Mouse (Mus musculus) embryonic facial prominence, embryonic 11.5 days (tissue): Measurements from ENCODE around the gene Olfr1279. TPM values are rescaled to one million over a fixed set of nuclear protein-coding genes. Genes with fewer than 3 reads are reported as not detected.
"Not testable (repeated sequence)": the region's sequence is repeated elsewhere in the genome, so short reads cannot be mapped to it uniquely, and the experiment has no call there.

Source experiments
- ATAC-seq: fragments of 200-750 bp; cut with Nextera tagmentation; replicated peaks from 2 replicates; pipeline ENCODE4 v1.8.0; 2017; ENCODE audit warnings: low read depth; ENCODE audit not compliant: insufficient number of reproducible peaks, low FRiP score, low TSS enrichment
- DNase-seq: peaks from one replicate; pipeline ENCODE4 v3.0.0-alpha.2; 2015; ENCODE audit warnings: low spot score
- H3K27ac ChIP-seq: fragments of 300-500 bp; sonication (generic); replicated peaks from 2 replicates; pipeline ENCODE4 v1.5.1; 2014; ENCODE audit warnings: mild to moderate bottlenecking, low read depth, low read length, control low read depth
- H3K27me3 ChIP-seq: fragments of 300-500 bp; sonication (generic); 2 replicates; pipeline ENCODE4 v1.6.1; 2014; ENCODE audit warnings: mild to moderate bottlenecking, low read length, moderate library complexity, mixed read lengths; ENCODE audit not compliant: control insufficient read depth, insufficient read depth
- H3K36me3 ChIP-seq: fragments of 300-500 bp; sonication (generic); replicated peaks from 2 replicates; pipeline ENCODE4 v1.6.1; 2014; ENCODE audit warnings: low read depth, mild to moderate bottlenecking, low read length, moderate library complexity, mixed read lengths; ENCODE audit not compliant: control insufficient read depth, insufficient read depth
- H3K4me1 ChIP-seq: fragments of 300-500 bp; sonication (generic); 2 replicates; pipeline ENCODE4 v1.6.1; 2014; ENCODE audit warnings: low read length, mixed read lengths; ENCODE audit not compliant: control insufficient read depth, insufficient read depth
- H3K4me2 ChIP-seq: fragments of 300-500 bp; sonication (generic); 2 replicates; pipeline ENCODE4 v1.6.1; 2014; ENCODE audit warnings: low read depth, mild to moderate bottlenecking, control low read depth, low read length, moderate library complexity
- H3K4me3 ChIP-seq: fragments of 300-500 bp; sonication (generic); 2 replicates; pipeline ENCODE4 v1.5.1; 2014; ENCODE audit warnings: low read depth, low read length, control low read depth
- H3K9ac ChIP-seq: fragments of 300-500 bp; sonication (generic); replicated peaks from 2 replicates; pipeline ENCODE4 v1.6.1; 2014; ENCODE audit warnings: mild to moderate bottlenecking, control low read depth, low read length
- H3K9me3 ChIP-seq: fragments of 300-500 bp; sonication (generic); replicated peaks from 2 replicates; pipeline ENCODE4 v1.6.1; 2016; ENCODE audit warnings: mild to moderate bottlenecking, low read length, inconsistent platforms, mixed read lengths; ENCODE audit not compliant: control insufficient read depth
- WGBS: fragments of 180-500 bp; shearing (Covaris S2); extraction: QIAGEN DNeasy Blood & Tissue Kit; methylation state at CpG from one replicate; pipeline ENCODE4 v1.1.7; 2014; 5-methylcytosine and 5-hydroxymethylcytosine counted together
- polyA plus RNA-seq: library from polyadenylated mRNA; unstranded; fragments of >200 nt; fragmentation: Nextera tagmentation; extraction: Ambion mirVana; gene quantifications from 2 replicates; pipeline ENCODE4 v1.2.1, GENCODE M21; 2014

Gene Olfr1279
- not detected in 2 replicates for polyA plus RNA-seq

GRCm38 (mm10) chr2:111300374-111300773 lies at the start of gene Olfr1279:
TSS of gene Olfr1279 (plus strand) at chr2:111300635.
- no peaks in the 10 kb centered on the region for H3K9me3 ChIP-seq
- H3K9ac ChIP-seq, result no peak within 1 kb of the TSS
- no peak within 1 kb of the TSS for H3K4me2 ChIP-seq
- H3K4me1 ChIP-seq, result no peaks in the 10 kb centered on the region
- no peaks in the 10 kb centered on the region for H3K36me3 ChIP-seq
- H3K27me3 ChIP-seq, result no peaks in the 10 kb centered on the region
- DNase-seq (no peak), ATAC-seq (no peak)
- H3K4me3 ChIP-seq, result no peak within 1 kb of the TSS
- H3K27ac ChIP-seq, result no peak within 1 kb of the TSS

GRCm38 (mm10) chr2:111254216-111254615 lies 46.2 kb upstream of the Olfr1279 start, which contains the start of gene Olfr1276:
TSS of gene Olfr1276 (plus strand) at chr2:111254516.
- Histone ChIP-seq H3K4me2 (no peak within 1 kb of the TSS), H3K4me1 (no peaks in the 10 kb centered on the region), H3K36me3 (no peaks in the 10 kb centered on the region), H3K27me3 (no peaks in the 10 kb centered on the region), H3K4me3 (no peak within 1 kb of the TSS), H3K27ac (no peak within 1 kb of the TSS), H3K9ac (no peak within 1 kb of the TSS), H3K9me3 (no peaks in the 10 kb centered on the region)
- no peak for DNase-seq
- no peak for ATAC-seq

GRCm38 (mm10) chr2:111274006-111274405 lies 26.4 kb upstream of the Olfr1279 start, which contains the start of gene Olfr1277:
TSS of gene Olfr1277 (minus strand) at chr2:111274106.
- no peak for ATAC-seq
- no peaks in the 10 kb centered on the region for H3K36me3 ChIP-seq
- WGBS, result 83% methylated on average over 2 of the region's 2 CpGs

GRCm38 (mm10) chr2:111289836-111290235 lies 10.6 kb upstream of the Olfr1279 start, which contains the start of gene Olfr1278:
TSS of gene Olfr1278 (plus strand) at chr2:111290136.
- no peak within 1 kb of the TSS for H3K27ac ChIP-seq
- H3K4me3 ChIP-seq, result no peak within 1 kb of the TSS
- no peaks in the 10 kb centered on the region for H3K27me3 ChIP-seq
- no peak for DNase-seq
- H3K9ac ChIP-seq, result no peak within 1 kb of the TSS
- H3K4me2 ChIP-seq, result no peak within 1 kb of the TSS
- ATAC-seq, result no peak
- H3K36me3 ChIP-seq, result no peaks in the 10 kb centered on the region
- no peaks in the 10 kb centered on the region for H3K4me1 ChIP-seq
- H3K9me3 ChIP-seq, result no peaks in the 10 kb centered on the region

More at GRCm38 (mm10) chr2:111274006-111274405, 26.4 kb upstream of the Olfr1279 start, which contains the start of gene Olfr1277:
- no peaks in the 10 kb centered on the region for H3K4me1 ChIP-seq
- H3K27me3 ChIP-seq, result no peaks in the 10 kb centered on the region
- H3K4me2 ChIP-seq, result no peak within 1 kb of the TSS
- H3K27ac ChIP-seq, result no peak within 1 kb of the TSS
- no peak within 1 kb of the TSS for H3K9ac ChIP-seq
- no peaks in the 10 kb centered on the region for H3K9me3 ChIP-seq
- no peak within 1 kb of the TSS for H3K4me3 ChIP-seq
- no peak for DNase-seq

- DNase-seq, result no peak
- Histone ChIP-seq H3K9me3 (no peaks in the 10 kb centered on the region), H3K4me3 (no peak overlapping the region), H3K4me2 (no peak overlapping the region), H3K36me3 (no peaks in the 10 kb centered on the region), H3K9ac (no peak overlapping the region), H3K27me3 (no peaks in the 10 kb centered on the region), H3K27ac (no peak overlapping the region), H3K4me1 (no peaks in the 10 kb centered on the region)
- no peak for ATAC-seq
These were observed 1.9 kb upstream of the Olfr1279 start for GRCm38 (mm10) chr2:111298541-111298940.

DNA sequence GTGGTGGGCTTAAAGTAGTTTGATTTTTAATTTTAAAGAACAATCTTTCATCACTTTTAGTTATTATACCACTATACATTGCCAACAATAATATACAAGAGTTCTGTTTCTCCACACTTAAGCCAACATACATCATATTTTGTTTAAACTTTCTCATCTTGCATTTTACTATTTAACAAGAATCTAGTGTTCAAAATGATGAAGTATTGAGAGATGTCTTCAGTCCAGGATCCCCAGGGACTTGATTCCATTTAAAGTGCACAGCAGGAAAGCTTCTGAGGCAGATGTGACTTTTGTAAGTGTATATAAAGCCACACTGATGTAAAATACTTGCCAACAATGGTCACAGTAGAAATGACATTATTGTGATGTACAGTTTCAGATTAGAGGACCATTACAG lies 13.3 kb downstream of the Olfr1279 start, which contains the start of gene Olfr1280:
Olfr1280 (plus strand) TSS at position 301 of the 400 bp plus-strand sequence.
- H3K4me3 ChIP-seq, result no peak within 1 kb of the TSS
- H3K27ac ChIP-seq, result no peak within 1 kb of the TSS
- ATAC-seq (no peak), DNase-seq (no peak)
- no peaks in the 10 kb centered on the region for H3K9me3 ChIP-seq
- H3K9ac ChIP-seq, result no peak within 1 kb of the TSS
- no peaks in the 10 kb centered on the region for H3K4me1 ChIP-seq
- H3K36me3 ChIP-seq, result no peaks in the 10 kb centered on the region
- H3K27me3 ChIP-seq, result no peaks in the 10 kb centered on the region
- no peak within 1 kb of the TSS for H3K4me2 ChIP-seq

DNA sequence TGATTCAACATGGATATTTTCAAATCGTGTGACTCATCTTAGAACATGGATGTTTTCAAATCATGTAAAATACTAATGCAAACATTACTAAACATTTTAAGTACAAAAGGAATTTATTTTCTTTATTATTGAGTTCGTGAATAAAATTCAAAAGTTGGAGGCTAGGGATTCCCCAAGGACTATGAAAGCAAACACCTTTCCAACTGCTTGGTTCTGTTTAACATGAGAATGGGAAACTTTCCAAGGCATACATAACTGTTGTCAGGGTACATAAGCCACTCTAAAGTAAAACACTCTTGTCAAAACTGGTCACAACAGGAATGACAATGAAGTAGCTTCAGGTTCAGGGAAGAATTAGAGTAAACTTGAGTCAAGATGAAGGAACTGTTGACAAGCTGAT lies 25.8 kb downstream of the Olfr1279 start, which contains the start of gene Olfr1281:
Olfr1281 (plus strand) TSS at position 301 of the 400 bp plus-strand sequence.
- DNase-seq, result no peak
- Histone ChIP-seq H3K4me1 (no peaks in the 10 kb centered on the region), H3K9ac (no peak within 1 kb of the TSS), H3K4me3 (no peak within 1 kb of the TSS), H3K27me3 (no peaks in the 10 kb centered on the region), H3K4me2 (no peak within 1 kb of the TSS), H3K9me3 (no peaks in the 10 kb centered on the region), H3K36me3 (no peaks in the 10 kb centered on the region), H3K27ac (no peak within 1 kb of the TSS)
- no peak for ATAC-seq
- WGBS, result 75% methylated on average over 2 of the region's 2 CpGs

DNA sequence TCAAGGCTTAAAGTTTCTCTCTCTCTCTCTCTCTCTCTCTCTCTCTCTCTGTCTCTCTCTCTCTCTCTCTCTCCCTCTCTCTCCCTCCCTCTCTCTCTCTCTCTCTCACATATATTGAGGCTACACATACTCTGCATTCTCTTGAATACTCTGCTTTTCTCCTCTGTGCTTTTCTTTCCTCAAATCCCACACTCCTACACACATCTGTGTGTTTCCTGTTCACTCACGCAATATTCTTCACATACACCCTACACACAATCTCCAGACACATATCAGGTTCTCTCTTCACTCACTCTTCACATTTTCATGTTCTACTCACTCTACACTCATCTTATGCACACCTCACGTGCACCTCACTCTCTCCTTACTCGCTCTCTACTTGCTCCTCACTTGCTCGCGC lies 33.3 kb downstream of the Olfr1279 start:
- not testable (repeated sequence) for ATAC-seq, H3K36me3 ChIP-seq, H3K9me3 ChIP-seq, H3K27me3 ChIP-seq, H3K27ac ChIP-seq, H3K4me3 ChIP-seq, H3K4me2 ChIP-seq, H3K9ac ChIP-seq, H3K4me1 ChIP-seq, DNase-seq
- 80% methylated on average over 5 of the region's 5 CpGs for WGBS
